Mouse (Mus musculus) yolk sac, embryonic 10.5 days (tissue): ENCODE data around the gene Trip11.

Source experiments
- DNase-seq: peaks from one replicate; pipeline ENCODE4 v3.0.0-alpha.2; 2017; ENCODE audit warnings: low spot score

Trip11 gene

DNA sequence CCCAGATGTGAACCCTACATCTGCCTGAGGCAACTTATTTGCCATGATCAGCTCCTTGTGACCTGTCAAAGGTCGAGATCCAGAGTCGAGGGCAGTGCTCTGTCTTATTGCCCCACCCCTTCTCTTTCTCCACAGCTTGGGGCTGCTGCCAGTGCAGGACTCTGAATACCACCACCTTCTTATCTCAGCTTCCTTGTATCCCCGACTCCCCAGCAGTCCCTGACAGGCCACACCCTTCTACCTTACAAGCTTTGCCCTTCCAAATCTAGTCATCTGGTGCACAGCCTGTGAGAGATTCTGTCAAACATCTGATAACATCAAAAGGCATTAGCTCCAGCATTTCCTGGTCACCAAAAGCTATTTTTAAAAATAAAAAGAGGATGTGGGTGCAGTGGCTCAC is 91.5 kb downstream of the Trip11 start:
- DNase-seq = no peak

DNA sequence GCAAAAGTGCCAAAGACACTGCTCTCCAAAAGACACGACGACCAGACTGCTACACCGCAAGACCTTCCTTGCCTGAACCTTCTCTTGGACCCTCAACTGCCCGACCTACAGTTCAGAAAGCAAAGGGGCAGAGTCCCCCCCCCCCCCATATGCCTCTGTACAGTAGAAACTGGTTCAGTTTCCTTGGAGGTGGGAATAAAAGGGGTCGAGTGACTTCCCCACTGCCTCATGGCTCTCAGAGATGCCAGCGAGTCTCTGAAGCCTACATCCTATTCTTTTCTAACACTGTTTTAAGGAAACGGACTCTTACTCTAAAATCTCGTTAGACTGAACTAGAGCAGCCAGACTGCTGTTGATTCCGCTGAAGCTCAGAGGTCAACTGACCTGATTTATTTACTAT is 93.5 kb downstream of the Trip11 start:
- DNase-seq = no peak

DNA sequence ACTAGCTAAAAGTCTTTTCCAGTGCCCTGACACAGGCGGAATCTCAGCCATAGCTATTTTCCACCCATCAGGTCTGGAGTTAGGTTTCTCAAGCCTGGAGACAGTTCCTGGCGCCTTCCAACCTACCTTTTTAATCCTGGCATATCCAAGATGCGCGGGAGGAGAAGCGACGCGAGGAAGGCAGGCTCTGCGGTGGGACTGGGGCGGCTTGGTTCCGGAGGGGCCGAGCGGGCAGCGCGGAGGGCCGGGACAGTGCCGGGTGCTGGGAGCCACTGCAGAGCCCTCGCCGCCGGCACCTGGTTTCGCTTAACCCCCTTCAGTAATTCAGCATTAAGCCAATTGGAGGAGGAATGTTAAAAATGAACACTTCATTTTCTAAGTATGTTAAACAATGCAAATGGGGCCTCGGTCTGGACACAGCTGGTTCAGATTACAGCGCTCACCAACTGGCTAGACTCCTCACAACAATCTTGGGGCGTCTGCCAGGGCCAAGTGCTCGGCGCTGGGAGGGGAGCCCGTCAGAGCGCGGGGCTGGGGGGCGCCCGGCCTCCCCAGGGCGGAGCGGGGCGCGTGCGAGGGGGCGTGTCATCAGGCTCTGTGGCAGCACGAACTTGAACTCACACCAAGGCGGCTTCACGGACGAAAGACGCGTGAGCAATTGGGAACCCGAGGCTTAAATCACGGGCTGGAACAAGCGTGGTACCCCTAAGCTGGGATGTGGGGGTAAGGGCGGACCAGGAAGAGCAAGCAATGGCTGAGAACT is 94.3 kb downstream of the Trip11 start, which contains the start of gene Fbln5:
Gene Fbln5, minus strand, starts transcription at position 448 of the 763 bp plus-strand sequence.
- peak; percentile 33 for DNase-seq

DNA sequence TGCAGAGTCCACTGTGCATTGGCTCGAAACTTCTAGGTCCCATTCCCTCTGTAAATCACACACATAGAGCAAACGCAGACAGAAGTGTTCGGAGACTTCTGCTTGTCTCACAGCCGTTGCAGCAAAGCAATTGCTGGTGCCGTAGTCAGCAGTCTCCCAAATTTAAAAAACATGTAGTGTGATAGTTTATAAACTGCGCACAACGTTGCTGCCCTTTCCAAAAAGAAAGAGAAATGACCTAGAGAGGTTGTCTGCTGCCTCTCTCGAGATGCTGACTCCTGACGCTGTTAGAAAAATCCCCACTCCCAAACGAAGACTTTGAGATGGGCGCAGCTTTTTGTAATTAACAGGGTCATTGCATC is 94.8 kb downstream of the Trip11 start:
- DNase-seq = no peak

DNA sequence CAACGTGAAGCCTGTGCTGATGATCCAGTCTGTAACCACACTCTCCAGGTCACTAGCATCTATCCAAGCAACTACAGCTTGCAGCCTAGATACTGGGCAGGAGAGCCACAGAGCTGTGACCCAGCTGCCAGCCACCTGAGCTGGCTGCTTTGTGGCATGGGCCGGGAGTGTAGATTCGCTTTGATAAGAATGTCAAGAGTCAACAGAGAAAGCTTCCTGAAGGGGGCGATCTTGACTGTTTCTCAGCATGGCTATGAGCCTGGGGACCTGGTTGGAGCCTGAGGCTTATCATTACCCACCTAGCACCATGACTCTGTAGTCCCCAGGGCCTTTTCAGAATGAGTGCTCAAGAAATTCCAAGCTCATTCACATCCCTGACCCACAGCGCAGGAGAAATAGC is 96.3 kb downstream of the Trip11 start:
- DNase-seq = no peak

DNA sequence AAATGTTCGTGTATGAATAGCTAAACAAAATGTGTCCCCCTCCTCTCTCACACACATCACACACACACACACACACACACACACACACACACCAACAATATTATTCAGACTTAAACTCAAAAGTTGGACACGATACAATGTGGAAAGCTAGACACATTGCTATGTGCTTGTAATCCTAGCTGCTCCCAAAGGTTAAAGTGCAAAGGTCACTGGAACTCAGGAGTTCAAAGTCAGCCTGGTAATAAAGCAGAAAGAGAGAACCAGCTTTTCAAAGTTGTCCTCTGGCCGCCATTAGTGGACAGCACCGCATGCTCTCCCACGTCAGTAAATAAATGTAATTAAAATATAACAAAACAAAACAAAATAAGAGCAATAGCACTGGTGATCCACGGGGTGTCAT is 97.3 kb downstream of the Trip11 start:
- peak; percentile 38 for DNase-seq

DNA sequence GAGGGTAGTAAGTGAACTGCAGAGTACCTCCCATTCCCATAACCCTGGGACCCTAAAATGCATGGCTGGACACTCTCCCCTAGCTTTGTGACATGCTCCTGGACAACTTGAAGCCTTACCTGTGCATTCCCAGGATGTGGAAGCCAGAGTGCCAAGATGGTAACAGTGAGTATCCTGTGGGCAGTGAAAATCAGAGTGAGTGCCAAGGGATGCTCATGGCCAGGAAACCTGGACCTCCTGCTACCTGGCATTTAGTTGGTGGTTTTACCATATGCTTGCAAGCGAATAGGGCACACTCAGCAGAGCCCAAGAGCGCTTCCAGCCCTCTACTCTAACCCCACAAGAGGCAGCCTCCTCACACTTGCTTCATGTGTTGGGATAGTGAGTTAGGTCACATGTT is 98.6 kb downstream of the Trip11 start:
- DNase-seq = no peak

DNA sequence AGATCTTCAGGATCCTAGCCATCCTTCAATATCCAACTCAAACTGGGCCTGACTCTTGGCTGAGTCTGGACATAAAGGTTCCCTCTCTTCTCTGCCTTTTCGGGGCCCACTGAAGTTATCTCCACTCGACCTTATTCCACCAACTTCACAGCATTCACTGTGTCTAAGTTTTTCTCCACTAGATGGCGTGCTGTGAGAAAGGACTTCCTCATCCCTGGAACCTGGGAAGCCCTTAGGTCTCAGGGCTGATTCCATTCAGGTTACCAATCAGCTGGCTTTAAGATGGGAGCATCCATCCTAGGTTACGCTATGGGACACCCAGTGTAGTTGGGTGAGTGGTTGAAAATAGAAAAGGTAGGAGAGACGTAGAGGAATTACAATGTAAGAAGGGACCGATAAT is 101.9 kb downstream of the Trip11 start:
- DNase-seq = no peak

DNA sequence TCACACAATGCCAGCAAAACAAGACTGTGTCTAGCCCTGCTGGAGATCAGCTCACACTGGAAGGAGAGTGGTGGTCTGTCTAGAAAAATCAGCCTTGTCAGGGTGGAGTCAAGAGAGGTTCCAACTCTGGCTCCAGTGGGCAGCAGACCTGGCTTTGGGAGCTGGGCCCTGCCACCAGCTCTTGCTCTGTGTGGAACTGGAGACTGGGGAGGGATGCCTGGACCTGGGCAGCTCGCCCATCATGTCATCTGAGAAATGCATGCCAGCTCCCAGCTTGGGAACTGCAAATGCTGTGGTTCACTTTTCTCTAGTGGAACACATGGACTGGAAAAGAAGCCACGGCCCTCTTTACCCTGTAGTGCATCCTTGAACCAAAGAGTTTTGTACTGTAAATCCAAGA is 102.6 kb downstream of the Trip11 start:
- DNase-seq = no peak

DNA sequence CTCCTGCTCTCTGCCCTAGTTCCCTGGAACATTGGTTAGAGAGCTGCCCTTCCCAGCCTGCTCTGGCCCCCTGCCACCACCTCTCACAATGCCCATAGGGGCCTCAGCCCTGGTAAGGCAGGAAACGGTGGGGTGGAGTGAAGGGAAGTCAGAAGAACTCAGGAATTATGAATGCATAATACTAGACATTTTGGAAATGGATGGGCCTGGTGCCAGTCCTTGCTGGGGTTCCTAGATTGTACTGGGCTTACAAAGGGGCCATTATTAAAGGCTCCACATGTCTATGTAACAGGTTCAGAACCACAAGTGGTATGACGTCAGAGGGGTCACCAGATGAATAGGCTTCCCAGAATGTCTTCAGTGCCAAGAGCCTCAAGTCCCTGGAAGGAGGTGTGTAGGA is 105.7 kb downstream of the Trip11 start:
- no peak for DNase-seq

DNA sequence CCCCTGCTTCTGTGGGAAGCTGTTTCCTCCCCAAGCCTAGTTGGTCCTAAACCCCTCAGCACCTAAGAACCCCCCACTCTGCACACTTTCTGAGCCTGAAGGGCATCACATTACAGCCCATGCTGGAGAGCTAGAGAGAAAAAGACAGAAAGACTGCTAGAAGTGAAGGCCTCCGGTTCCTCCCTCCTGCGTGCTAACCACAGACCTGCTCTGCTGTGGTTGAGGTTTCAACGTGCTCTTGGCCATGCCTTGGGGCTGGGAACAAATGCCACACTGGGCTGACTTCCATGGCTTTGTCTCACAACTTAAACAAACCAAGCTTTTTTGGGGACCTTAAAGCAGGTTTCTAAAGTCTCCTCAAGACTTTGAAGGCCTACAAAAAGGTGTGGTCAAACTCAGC is 110.6 kb downstream of the Trip11 start:
- no peak for DNase-seq

DNA sequence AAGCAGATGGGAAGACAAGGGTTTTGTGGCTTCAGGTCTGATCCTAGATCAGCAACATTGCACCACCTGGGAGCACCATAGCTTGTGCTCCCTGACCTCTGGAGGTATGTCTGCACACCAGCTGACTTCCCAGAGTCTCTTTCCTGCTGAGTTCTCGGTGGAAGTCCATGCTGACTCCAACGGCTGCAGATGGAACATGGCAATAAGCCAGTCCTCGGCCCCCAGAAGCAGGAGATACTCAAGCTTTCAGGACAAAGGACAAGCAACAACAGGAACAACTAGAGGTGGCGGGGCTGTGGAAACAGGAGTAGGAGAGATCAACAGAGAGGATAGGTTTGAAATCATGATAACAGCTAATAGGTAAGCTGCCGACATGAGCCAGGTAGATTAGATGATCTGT is 111.3 kb downstream of the Trip11 start:
- peak; percentile 30 for DNase-seq

DNA sequence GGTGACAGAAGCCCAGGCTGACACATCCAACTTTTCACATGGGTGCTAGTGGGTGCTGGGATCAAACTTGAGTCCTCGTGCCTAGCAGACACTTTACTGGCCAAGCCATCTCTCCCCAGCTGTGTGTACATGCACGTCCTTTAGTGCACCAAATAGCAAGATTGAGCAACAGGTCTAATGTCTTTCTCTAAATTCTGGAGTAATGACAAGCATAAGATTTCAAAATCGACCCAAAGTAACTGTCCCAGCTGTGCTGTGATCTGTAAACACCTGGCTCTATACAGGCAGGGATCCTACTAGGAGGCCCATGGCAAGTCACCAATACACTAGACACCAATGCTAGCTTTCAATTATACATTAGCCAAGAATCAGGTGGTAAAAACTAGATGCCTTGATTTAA is 112.0 kb downstream of the Trip11 start:
- no peak for DNase-seq

DNA sequence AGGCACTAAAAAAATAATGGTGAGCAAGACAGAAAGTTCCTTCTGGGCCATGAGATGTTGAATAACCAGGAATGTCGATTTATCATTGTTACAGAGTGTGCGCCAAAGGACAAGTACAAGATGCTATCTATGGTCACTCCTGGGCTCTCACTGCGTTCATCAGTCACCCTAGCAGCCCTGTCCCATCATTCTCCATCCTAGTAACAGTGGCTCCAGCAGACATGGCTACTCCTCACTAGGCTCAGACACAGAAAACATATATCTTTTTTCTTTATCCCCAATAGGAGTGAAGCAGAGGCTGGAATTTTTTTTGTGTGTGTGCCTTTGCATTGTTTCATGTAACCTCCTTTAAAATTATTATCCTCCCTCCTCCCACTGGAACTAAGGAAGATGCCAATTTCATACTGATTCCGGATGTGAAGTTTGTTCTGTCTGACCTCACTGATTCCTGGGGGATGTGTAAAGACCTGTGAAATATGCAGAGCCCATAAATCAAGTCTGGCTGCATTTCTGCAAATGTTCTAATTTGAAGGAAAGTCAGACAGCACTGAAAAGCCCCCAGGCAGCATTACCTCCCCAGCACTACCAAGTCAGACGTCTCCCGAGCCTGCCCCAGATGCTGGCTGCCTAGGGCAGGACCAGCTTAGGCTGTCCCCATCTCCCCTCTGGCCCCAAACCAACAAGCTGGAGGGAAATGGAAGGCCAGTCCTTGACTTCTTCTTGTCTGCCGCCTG is 114.7 kb downstream of the Trip11 start:
- DNase-seq = no peak

DNA sequence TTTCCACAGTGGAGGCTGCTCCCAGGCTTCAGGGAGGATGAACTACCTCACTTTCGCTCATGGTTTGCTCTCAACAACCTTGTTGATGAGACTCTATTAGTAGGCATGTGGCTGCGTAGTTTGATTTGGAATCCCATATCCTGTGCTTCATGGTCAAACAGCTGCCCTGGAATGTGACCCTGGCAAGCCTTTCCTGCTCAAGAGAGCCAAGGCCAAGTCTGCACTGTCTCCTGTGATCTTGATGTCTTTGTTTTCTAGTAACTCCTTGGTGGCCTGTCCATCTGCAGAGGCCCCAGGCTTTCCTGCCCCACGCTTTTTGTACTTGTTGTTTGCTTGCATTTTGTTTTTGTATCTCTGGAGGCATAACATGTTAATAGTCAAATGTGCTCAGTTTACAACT is 118.6 kb downstream of the Trip11 start:
- DNase-seq = no peak

DNA sequence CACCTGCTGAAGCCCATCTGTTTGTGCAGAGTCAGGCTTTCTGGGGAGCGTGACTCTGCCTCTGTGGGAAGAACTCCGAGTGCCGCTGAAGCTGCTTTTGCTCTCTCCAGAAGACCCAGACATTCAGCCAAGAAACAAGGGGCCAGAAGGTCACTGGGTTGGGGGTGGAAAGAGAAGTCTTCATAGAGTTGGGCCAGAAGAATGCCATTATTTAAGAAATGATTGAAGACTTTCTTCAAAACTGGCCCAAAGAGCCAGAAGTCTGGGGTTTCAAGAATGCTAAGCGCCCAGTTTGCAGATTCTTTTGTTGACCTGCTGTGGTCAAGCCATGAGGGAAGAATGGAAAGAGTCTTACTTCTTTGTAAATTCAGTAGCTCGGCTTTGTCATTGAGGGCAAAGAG is 119.8 kb downstream of the Trip11 start:
- DNase-seq = no peak

DNA sequence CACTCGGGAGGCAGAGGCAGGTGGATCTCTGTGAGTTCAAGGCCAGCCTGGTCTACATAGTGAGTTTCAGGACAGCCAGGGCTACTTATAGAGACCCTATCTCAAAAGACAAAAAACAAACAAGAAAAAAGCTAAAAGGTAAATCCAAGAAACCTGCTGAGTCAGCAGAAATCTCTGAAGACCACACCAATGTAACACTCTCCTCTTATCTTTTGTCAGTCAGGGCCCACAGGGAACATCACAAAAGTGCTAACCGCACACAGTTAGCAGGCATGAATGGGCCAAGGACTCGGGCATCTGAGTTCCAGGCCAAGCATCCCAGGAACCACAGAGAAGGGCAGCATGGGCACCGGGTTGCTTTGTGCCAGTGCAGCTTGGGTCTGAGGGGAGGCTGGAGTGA is 120.4 kb downstream of the Trip11 start:
- DNase-seq = no peak

DNA sequence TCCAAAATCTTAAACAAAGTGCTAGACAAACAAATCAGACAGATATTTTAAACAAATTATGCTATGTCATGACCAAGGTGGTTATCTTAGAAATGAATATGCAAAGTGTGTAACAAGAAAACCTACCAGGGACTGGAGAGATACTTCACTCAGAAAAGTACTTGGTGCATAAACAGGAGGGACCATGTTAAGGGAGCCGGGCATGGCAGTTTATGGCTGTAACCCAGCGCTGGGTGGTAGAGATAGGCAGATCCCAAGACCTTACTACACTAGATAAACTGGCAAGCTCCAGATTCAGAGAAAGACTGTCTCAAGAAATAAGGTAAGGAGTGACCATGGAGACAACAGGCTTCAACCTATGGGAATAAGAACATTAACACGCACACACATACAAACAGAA is 123.3 kb downstream of the Trip11 start:
- DNase-seq = no peak

DNA sequence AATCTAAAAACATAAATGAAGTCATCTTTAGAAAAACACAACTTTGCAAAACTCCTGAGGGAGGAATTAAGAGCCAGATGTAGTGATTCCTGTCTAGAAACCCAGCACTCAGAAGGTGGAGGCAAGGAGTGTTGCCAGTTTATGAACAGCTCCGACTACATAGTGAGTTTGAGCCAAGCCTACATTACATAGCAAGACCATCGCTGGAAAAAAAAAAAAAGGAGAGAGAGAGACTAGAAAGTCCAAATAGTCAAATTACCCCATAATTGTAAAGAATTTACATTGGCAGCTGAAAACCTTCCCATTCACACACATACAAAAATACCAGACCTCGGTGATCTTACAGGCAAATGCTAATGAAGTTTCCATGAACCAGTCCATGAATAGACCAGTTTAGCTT is 123.8 kb downstream of the Trip11 start:
- DNase-seq = no peak
